Comparison of ENCODE assay signal across 24 mouse cellular contexts in genomic region chr6:82919520-82919919, GRCm38 (mm10). TPM values are rescaled to one million over a fixed set of nuclear protein-coding genes. Genes with fewer than 3 reads are reported as not detected.
A peak's percentile ranks its signal among the peaks of the same experiment; 100 is the strongest.
DNase-seq lines count a peak whose midpoint lies in the region; ATAC-seq and TF ChIP-seq lines count a peak whose summit lies in the region.
"Had no signal": no experiment of that assay in that cellular context is flagged by ENCODE, and none has a peak within 500 bp of the region (broad histone marks: within the 10 kb centered on the region; RNA-seq: fewer than 3 reads in every experiment).

No protein-coding gene starts in this region.

- H3K9ac ChIP-seq in intestine, postnatal 0 days (ENCODE audit: low read depth, low read length): no peak overlapping the region
- no peak overlapping the region for H3K9ac ChIP-seq in intestine, embryonic 16.5 days (ENCODE audit: low read depth, low read length)
- H3K9ac ChIP-seq in MEL (ENCODE audit: control insufficient read depth, low read depth, low read length, poor library complexity, severe bottlenecking): no peak overlapping the region
- H3K9ac ChIP-seq: forebrain, embryonic 12.5 days; hindbrain, embryonic 14.5 days; limb, embryonic 15.5 days; lung, embryonic 14.5 days; neural tube, embryonic 13.5 days had no signal

- 56% methylated on average over 8 of the region's 8 CpGs for WGBS in intestine, postnatal 0 days
- WGBS in intestine, embryonic 16.5 days: 57% methylated on average over 8 of the region's 8 CpGs

- no peaks in the 10 kb centered on the region for H3K9me3 ChIP-seq in intestine, postnatal 0 days (ENCODE audit: control insufficient read depth)
- H3K9me3 ChIP-seq in intestine, embryonic 16.5 days (ENCODE audit: control insufficient read depth, low read length): no peaks in the 10 kb centered on the region
- H3K9me3 ChIP-seq in MEL (replicated peaks; ENCODE audit: insufficient read depth, low read length): no peaks in the 10 kb centered on the region
- H3K9me3 ChIP-seq: forebrain, embryonic 12.5 days; limb, embryonic 15.5 days had no signal

- no peak for DNase-seq in MEL (ENCODE audit: low read depth, low spot score)
- peak; percentile 33 to 55 for DNase-seq in thymus, postnatal 36 days
- no peak for DNase-seq in adrenal gland, postnatal 25 days
- DNase-seq in layer of hippocampus, adult 9-10 months (ENCODE audit: low spot score): no peak
- DNase-seq: gastrocnemius, postnatal 14 days; heart, postnatal 14 days; kidney, adult 2 months; kidney, postnatal 25 days; lung, embryonic 14.5 days; lung, postnatal 4 days; right cerebral cortex, postnatal 14 days had no signal

- H3K27ac ChIP-seq in intestine, postnatal 0 days (ENCODE audit: low read depth, low read length): no peak overlapping the region
- H3K27ac ChIP-seq in intestine, embryonic 16.5 days (ENCODE audit: low read length): no peak overlapping the region
- H3K27ac ChIP-seq in MEL (ENCODE audit: control insufficient read depth, low read depth, low read length): no peak overlapping the region
- H3K27ac ChIP-seq: forebrain, embryonic 12.5 days; hindbrain, embryonic 14.5 days; limb, embryonic 15.5 days; neural tube, embryonic 13.5 days had no signal

- no peaks in the 10 kb centered on the region for H3K4me1 ChIP-seq in intestine, postnatal 0 days (replicated peaks; ENCODE audit: control insufficient read depth, insufficient read depth, low read length)
- H3K4me1 ChIP-seq in intestine, embryonic 16.5 days (ENCODE audit: control insufficient read depth, insufficient read depth, low read length): no peaks in the 10 kb centered on the region
- no peaks in the 10 kb centered on the region for H3K4me1 ChIP-seq in MEL (ENCODE audit: control insufficient read depth in 1 of 2, insufficient read depth in 2 of 2, low read length in 2 of 2)
- H3K4me1 ChIP-seq: forebrain, embryonic 12.5 days; limb, embryonic 15.5 days; neural tube, embryonic 13.5 days had no signal

- TF ChIP-seq EP300 in MEL (IDR thresholded peaks at IDR 0.05; ENCODE audit: low read depth in 1 of 2, low read length in 2 of 2): no peak

- H3K27me3 ChIP-seq in intestine, postnatal 0 days (replicated peaks; ENCODE audit: control insufficient read depth, insufficient read depth, low read length): peaks cover 3% of the 10 kb centered on the region; the same call in 1 of the 2 replicates
- no peaks in the 10 kb centered on the region for H3K27me3 ChIP-seq in intestine, embryonic 16.5 days (replicated peaks; ENCODE audit: control insufficient read depth, insufficient read depth, low read length)
- peaks cover 2 to 8% of the 10 kb centered on the region in 2 experiments; a peak in 3 of 4 replicates for H3K27me3 ChIP-seq in MEL (ENCODE audit: control insufficient read depth in 1 of 2, insufficient read depth in 2 of 2, low read length in 2 of 2)
- H3K27me3 ChIP-seq: forebrain, embryonic 12.5 days; limb, embryonic 15.5 days; neural tube, embryonic 13.5 days; Patski had no signal

- no peak for ATAC-seq in intestine, postnatal 0 days
- ATAC-seq in intestine, embryonic 16.5 days: no peak
- peak; percentile 12 for ATAC-seq in inflammation-experienced regulatory T-cells, adult 6 months
- ATAC-seq: Patski had no signal

- H3K36me3 ChIP-seq in intestine, postnatal 0 days (ENCODE audit: control insufficient read depth, insufficient read depth): no peaks in the 10 kb centered on the region
- no peaks in the 10 kb centered on the region for H3K36me3 ChIP-seq in intestine, embryonic 16.5 days (ENCODE audit: control insufficient read depth, insufficient read depth, low read length)
- H3K36me3 ChIP-seq in MEL (ENCODE audit: control insufficient read depth in 1 of 2, insufficient read depth in 2 of 2, low read length in 2 of 2): no peaks in the 10 kb centered on the region
- H3K36me3 ChIP-seq: forebrain, embryonic 12.5 days; limb, embryonic 15.5 days had no signal

- H3K79me2 ChIP-seq in MEL (ENCODE audit: control insufficient read depth, insufficient read depth, low read length, poor library complexity): no peaks in the 10 kb centered on the region

- 0 out of 2 replicates have a peak, but pooled peaks have one; percentile 9 for TF ChIP-seq CTCF in intestine, postnatal 0 days (IDR thresholded peaks at IDR 0.05; ENCODE audit: low read depth)
- TF ChIP-seq CTCF in MEL (IDR thresholded peaks at IDR 0.05 in 2 of 3, conservative IDR thresholded peaks at IDR 0.05 in 1 of 3; ENCODE audit: control insufficient read depth in 1 of 3, insufficient read depth in 1 of 3, low read depth in 2 of 3, low read length in 3 of 3, poor library complexity in 1 of 3, severe bottlenecking in 1 of 3): peak in 2 of 3 experiments; percentile 12 to 18; a peak in 1 of 6 replicates

- no peak for TF ChIP-seq POLR2A in MEL (IDR thresholded peaks at IDR 0.05; ENCODE audit: control insufficient read depth in 1 of 2, insufficient read depth in 1 of 2, low read depth in 1 of 2, low read length in 2 of 2, poor library complexity in 1 of 2)

- no peak overlapping the region for H3K4me3 ChIP-seq in intestine, postnatal 0 days (ENCODE audit: low read depth, low read length)
- H3K4me3 ChIP-seq in intestine, embryonic 16.5 days (ENCODE audit: low read length): no peak overlapping the region
- no peak overlapping the region for H3K4me3 ChIP-seq in MEL (ENCODE audit: control insufficient read depth in 1 of 2, insufficient read depth in 1 of 2, low read depth in 2 of 2, low read length in 2 of 2)
- H3K4me3 ChIP-seq: forebrain, embryonic 12.5 days; limb, embryonic 15.5 days; neural tube, embryonic 13.5 days had no signal

- TF ChIP-seq RAD21 in MEL (IDR thresholded peaks at IDR 0.05; ENCODE audit: low read depth, low read length): no peak

- no peak overlapping the region for H3K4me2 ChIP-seq in intestine, postnatal 0 days (replicated peaks; ENCODE audit: low read depth)
- H3K4me2 ChIP-seq in intestine, embryonic 16.5 days (ENCODE audit: low read depth, low read length): no peak overlapping the region
- H3K4me2 ChIP-seq: forebrain, embryonic 12.5 days; heart, embryonic 11.5 days; hindbrain, embryonic 14.5 days; limb, embryonic 15.5 days; lung, embryonic 14.5 days; midbrain, embryonic 11.5 days; neural tube, embryonic 13.5 days had no signal

TF ChIP-seq in MEL, 35 proteins besides CTCF, POLR2A, EP300 and RAD21:
- TF ChIP-seq NRF1 (IDR thresholded peaks at IDR 0.05; ENCODE audit: insufficient read depth, low read depth, low read length, poor library complexity, severe bottlenecking) (no peak), CHD1 (IDR thresholded peaks at IDR 0.05; ENCODE audit: low read depth, low read length) (no peak), ZMIZ1 (IDR thresholded peaks at IDR 0.05; ENCODE audit: low read depth, low read length) (no peak), MAZ (IDR thresholded peaks at IDR 0.05; ENCODE audit: low read depth, low read length) (no peak), HCFC1 (IDR thresholded peaks at IDR 0.05; ENCODE audit: low read depth, low read length) (no peak), ETS1 (IDR thresholded peaks at IDR 0.05; ENCODE audit: low read depth, low read length) (no peak), SIN3A (IDR thresholded peaks at IDR 0.05; ENCODE audit: low read length) (no peak), ZKSCAN1 (IDR thresholded peaks at IDR 0.05; ENCODE audit: low read depth, low read length) (no peak), POLR2AphosphoS2 (IDR thresholded peaks at IDR 0.05; ENCODE audit: low read length) (no peak)
TF ChIP-seq in MEL: peak in this region for 0.

RNA-seq across cellular contexts. Expression of gene Sema4f, which starts 20.0 kb away (rescaled TPM):
- 0.56 and 0.64 TPM in 2 replicates for polyA plus RNA-seq in intestine, postnatal 0 days (2015; fragmentation: Nextera tagmentation; extraction: Ambion mirVana)
- polyA plus RNA-seq in intestine, embryonic 16.5 days (2015; fragmentation: Nextera tagmentation; extraction: Ambion mirVana): 1.2 and 1.5 TPM in 2 replicates
- total RNA-seq in MEL (2012; rRNA removed): 0.03 and 0.04 TPM in 2 replicates
- under 1 TPM in 1 of 2 experiments, not detected in 1; 0.01 TPM for polyA plus RNA-seq in MEL (2012; ENCODE audit: insufficient read depth in 1 of 2, insufficient read length in 2 of 2, low read depth in 1 of 2, low replicate concordance in 2 of 2, missing spikeins in 1 of 2)
- polyA plus RNA-seq in inflammation-experienced regulatory T-cells, adult 6 months (2017; shearing (Covaris generic)): 1 to 10 TPM; 2.4 to 3.6 (median 3.1) TPM
- 1.00 and 1.4 TPM in 2 replicates for total RNA-seq in adrenal gland, postnatal 25 days (2021)
- total RNA-seq: monocyte, adult 5-6 weeks had no signal

RNA-seq across cellular contexts. Expression of gene M1ap, which starts 27.2 kb away (rescaled TPM):
- 0.16 TPM in 1 of 2 replicates, not detected in the other for polyA plus RNA-seq in intestine, postnatal 0 days (2015; fragmentation: Nextera tagmentation; extraction: Ambion mirVana)
- polyA plus RNA-seq in intestine, embryonic 16.5 days (2015; fragmentation: Nextera tagmentation; extraction: Ambion mirVana): 0.34 and 0.62 TPM in 2 replicates
- total RNA-seq in MEL (2012; rRNA removed): 3.9 and 6.2 TPM in 2 replicates
- 1 to 10 TPM in 1 of 2 experiments, not detected in 1; 6.3 TPM for polyA plus RNA-seq in MEL (2012; ENCODE audit: insufficient read depth in 1 of 2, insufficient read length in 2 of 2, low read depth in 1 of 2, low replicate concordance in 2 of 2, missing spikeins in 1 of 2)
- polyA plus RNA-seq in inflammation-experienced regulatory T-cells, adult 6 months (2017; shearing (Covaris generic)): 1 to 10 TPM in 1 of 3 experiments, under 1 TPM in 1, not detected in 1; 0.17 to 1.8 TPM
- not detected in 2 replicates for total RNA-seq in adrenal gland, postnatal 25 days (2021)
- total RNA-seq: adrenal gland, adult 18-20 months; left cerebral cortex, postnatal 25 days; monocyte, adult 5-6 weeks had no signal
- polyA plus RNA-seq: forebrain, embryonic 12.5 days; neural tube, embryonic 13.5 days; Patski had no signal

Comparison
In these comparisons a context has a peak if more than half of its experiments do, and no peak if none do; other contexts are left out.
1. DNase-seq: peak in thymus, postnatal 36 days (2 of 2); none in MEL (single experiment), adrenal gland, postnatal 25 days (single experiment) and layer of hippocampus, adult 9-10 months (single experiment).